Mouse (Mus musculus): Measurements from ENCODE around the gene Creb3l1. TPM values are rescaled to one million over a fixed set of nuclear protein-coding genes. Genes with fewer than 3 reads are reported as not detected.
A peak's percentile ranks its signal among the peaks of the same experiment; 100 is the strongest.

Creb3l1 gene
- polyA plus RNA-seq, 1 experiment from 2014 or later = 0.63 TPM

DNA sequence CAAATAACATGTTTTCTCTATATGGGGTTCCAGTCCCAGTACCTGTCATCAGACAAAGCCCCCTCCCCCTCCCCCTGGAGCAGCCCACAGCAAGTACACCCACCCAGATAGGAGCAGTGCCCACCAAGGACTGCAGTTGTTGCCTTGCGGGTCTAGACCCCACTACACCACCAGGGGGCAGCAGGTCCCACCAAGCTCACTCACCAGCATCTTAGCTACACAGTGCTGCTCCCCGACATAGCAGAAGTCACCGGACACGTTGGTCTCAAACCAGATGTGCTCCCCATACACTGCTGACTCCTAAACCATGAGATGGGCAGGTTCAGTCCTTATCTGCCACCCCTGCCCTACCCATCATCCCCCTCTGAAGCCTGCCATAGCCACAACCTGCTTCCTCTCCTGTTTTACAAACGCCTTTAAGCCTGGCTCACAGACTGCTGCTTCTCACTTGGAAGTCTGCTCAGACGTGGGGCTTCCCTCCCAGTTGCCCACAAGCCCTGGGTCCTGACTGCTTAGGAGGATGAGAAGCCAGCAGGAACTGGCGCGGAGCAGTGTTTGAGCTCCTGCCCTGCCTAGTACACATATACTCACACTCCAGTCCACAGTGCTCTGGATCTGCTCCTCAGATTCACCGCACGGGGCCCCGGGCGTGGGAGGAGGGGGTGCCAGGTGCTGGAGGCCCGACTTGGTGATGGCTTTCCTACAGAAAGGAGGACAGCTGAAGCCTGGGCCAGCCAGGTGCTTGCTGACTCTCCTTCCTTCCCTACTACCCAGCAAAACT, 79.9 kb downstream of the Creb3l1 start:
- H3K4me2 ChIP-seq (ENCODE audit: low read depth, low read length) = no peak overlapping the region
- peaks cover 34% of the 10 kb centered on the region for H3K4me1 ChIP-seq (ENCODE audit: insufficient read depth)
- WGBS (ENCODE audit: insufficient replicate concordance) = 39% methylated on average over 13 of the region's 13 CpGs
- H3K36me3 ChIP-seq (replicated peaks; ENCODE audit: insufficient read depth, low read length) = peaks cover 48% of the 10 kb centered on the region
- DNase-seq (peak; percentile 86), ATAC-seq (peak; percentile 57)
- H3K4me3 ChIP-seq (ENCODE audit: low read depth, low read length) = no peak overlapping the region
- no peaks in the 10 kb centered on the region for H3K9me3 ChIP-seq (ENCODE audit: low read length)
- no peak for TF ChIP-seq EP300 (IDR thresholded peaks at IDR 0.05; ENCODE audit: low read depth)
- TF ChIP-seq CTCF (IDR thresholded peaks at IDR 0.05; ENCODE audit: low read depth) = peak; percentile 97
- no peak overlapping the region for H3K9ac ChIP-seq (replicated peaks)
- H3K27me3 ChIP-seq (ENCODE audit: insufficient read depth, low read length) = no peaks in the 10 kb centered on the region
- H3K27ac ChIP-seq (ENCODE audit: low read depth) = no peak overlapping the region

DNA sequence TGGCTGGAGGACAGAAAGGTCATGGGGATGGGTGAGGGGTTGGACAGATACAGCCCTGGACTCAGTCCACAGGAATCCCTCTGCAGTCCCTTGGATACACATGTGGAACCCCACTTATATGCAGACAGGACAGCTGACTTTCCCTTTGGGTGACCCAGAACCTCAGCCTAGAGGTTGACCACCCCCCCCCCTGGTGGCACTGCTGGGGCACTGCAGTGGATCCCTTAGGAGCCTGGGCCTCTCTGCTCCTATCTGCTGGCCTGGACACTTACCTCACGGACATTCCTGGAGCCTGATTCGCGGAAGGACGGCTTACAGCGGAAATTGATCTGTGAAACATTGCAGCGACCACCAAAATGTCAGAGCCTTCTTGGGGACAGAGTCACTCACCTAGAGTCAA, 81.9 kb downstream of the Creb3l1 start:
- TF ChIP-seq EP300 (IDR thresholded peaks at IDR 0.05; ENCODE audit: low read depth) = no peak
- TF ChIP-seq CTCF (IDR thresholded peaks at IDR 0.05; ENCODE audit: low read depth) = peak; percentile 65
- 87% methylated on average over 6 of the region's 6 CpGs for WGBS (ENCODE audit: insufficient replicate concordance)
- no peaks in the 10 kb centered on the region for H3K9me3 ChIP-seq (ENCODE audit: low read length)
- H3K36me3 ChIP-seq (replicated peaks; ENCODE audit: insufficient read depth, low read length) = peaks cover 68% of the 10 kb centered on the region
- H3K4me2 ChIP-seq (ENCODE audit: low read depth, low read length) = no peak overlapping the region
- no peak for ATAC-seq
- peaks cover 14% of the 10 kb centered on the region for H3K4me1 ChIP-seq (ENCODE audit: insufficient read depth)
- peak; percentile 51 for DNase-seq
- H3K9ac ChIP-seq (replicated peaks) = no peak overlapping the region
- no peak overlapping the region for H3K27ac ChIP-seq (ENCODE audit: low read depth)
- H3K27me3 ChIP-seq (ENCODE audit: insufficient read depth, low read length) = no peaks in the 10 kb centered on the region
- H3K4me3 ChIP-seq (ENCODE audit: low read depth, low read length) = no peak overlapping the region

DNA sequence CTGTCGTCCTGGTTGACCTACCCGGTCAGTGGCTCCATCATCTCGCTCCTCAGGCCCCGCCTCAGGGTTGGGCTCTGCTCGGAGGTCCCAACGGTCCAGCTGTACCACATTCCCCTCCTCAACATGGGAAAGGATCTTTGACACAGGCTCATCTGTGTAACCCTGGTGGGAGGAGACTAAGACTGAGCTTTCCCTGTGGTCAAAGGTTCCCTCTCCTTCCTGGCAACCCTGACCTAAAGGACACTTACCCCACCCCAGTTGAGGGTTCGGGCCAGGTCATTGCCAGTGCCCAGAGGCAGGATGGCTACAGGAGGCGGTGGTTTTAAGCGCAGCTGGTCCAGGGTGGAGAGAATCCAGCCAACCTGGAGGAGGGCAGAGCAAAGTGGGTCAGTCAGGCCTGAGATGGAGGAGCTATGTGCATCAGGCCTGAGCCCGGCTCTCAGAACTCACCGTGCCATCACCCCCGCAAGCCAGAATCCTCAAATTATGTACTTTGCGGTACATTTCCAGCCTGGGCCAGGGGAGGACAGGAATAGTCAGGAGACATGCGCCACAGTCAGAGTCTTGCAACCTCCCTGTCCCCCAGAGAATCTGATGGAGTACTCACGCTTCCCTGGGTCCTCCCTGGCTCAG, 84.9 kb downstream of the Creb3l1 start:
- no peak for TF ChIP-seq CTCF (IDR thresholded peaks at IDR 0.05; ENCODE audit: low read depth)
- no peak for TF ChIP-seq EP300 (IDR thresholded peaks at IDR 0.05; ENCODE audit: low read depth)
- Histone ChIP-seq H3K36me3 (replicated peaks; ENCODE audit: insufficient read depth, low read length) (peaks cover 78% of the 10 kb centered on the region), H3K27me3 (ENCODE audit: insufficient read depth, low read length) (no peaks in the 10 kb centered on the region), H3K27ac (ENCODE audit: low read depth) (no peak overlapping the region), H3K4me3 (ENCODE audit: low read depth, low read length) (no peak overlapping the region), H3K4me1 (ENCODE audit: insufficient read depth) (peaks cover under 1% of the 10 kb centered on the region; the same call in 1 of the 2 replicates), H3K9me3 (ENCODE audit: low read length) (no peaks in the 10 kb centered on the region), H3K9ac (replicated peaks) (no peak overlapping the region), H3K4me2 (ENCODE audit: low read depth, low read length) (no peak overlapping the region)
- ATAC-seq = no peak
- no peak for DNase-seq
- 92% methylated on average over 15 of the region's 15 CpGs for WGBS (ENCODE audit: insufficient replicate concordance)

DNA sequence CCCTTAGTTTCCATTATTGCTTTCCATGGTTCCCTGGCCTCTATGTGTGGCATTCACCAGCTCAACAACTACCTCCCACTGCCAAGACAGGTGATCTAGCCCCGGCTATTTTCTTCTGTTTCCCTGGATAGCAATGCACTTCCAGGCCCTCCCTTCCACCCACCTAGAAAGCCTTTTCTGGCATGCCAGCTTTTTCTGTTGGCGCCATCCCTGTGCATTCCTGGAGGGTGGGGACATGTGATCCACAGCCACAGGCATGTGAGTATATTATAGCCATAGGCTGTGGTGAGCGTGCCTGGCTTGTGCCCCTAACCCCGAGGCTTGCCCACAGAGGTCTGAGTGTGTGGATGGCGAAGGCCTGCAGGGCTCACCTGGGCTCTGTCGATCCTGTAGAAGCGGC, 88.1 kb downstream of the Creb3l1 start:
- Histone ChIP-seq H3K4me3 (ENCODE audit: low read depth, low read length) (no peak overlapping the region), H3K4me2 (ENCODE audit: low read depth, low read length) (no peak overlapping the region), H3K27ac (ENCODE audit: low read depth) (no peak overlapping the region), H3K4me1 (ENCODE audit: insufficient read depth) (peaks cover 14% of the 10 kb centered on the region), H3K27me3 (ENCODE audit: insufficient read depth, low read length) (peaks cover 7% of the 10 kb centered on the region), H3K9me3 (ENCODE audit: low read length) (no peaks in the 10 kb centered on the region), H3K9ac (replicated peaks) (no peak overlapping the region), H3K36me3 (replicated peaks; ENCODE audit: insufficient read depth, low read length) (peaks cover 74% of the 10 kb centered on the region)
- TF ChIP-seq CTCF (IDR thresholded peaks at IDR 0.05; ENCODE audit: low read depth) = no peak
- no peak for TF ChIP-seq EP300 (IDR thresholded peaks at IDR 0.05; ENCODE audit: low read depth)
- ATAC-seq (no peak), DNase-seq (no peak)
- 92% methylated on average over 7 of the region's 7 CpGs for WGBS (ENCODE audit: insufficient replicate concordance)

DNA sequence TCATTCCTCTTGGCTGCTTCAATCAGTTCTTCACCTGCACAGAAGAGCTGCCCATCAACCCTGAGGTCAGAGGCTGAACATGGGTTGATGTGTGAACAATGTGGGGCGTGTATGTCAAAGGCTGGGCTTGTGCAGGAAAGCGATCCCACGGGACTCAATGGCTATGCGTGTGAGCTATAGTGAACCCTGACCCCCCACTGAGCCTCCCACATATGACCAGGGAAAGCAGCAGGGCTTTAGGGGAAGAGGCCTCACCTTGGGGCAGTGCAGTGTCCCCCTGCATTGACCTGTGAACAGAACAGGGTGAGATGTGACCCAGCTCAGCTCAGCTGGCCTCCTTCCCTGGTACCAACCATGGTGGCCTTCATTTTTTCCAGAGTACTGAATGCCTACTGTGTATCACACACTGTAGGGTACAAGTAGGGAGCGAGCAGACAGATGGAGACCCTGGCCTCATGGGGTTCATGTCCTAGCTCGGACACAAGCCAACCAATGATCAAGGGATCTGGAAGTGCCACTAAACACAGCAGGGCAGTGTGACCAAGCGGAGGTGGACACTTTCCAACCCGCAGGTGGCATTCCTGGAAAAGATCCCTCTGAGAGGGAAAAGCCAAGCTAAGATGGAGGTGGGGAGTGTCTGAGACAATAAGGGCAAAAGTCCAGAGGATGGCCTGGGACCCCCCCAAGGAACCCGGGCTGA, 89.3 kb downstream of the Creb3l1 start:
- Histone ChIP-seq H3K27ac (ENCODE audit: low read depth) (no peak overlapping the region), H3K4me3 (ENCODE audit: low read depth, low read length) (no peak overlapping the region), H3K4me1 (ENCODE audit: insufficient read depth) (peaks cover 22% of the 10 kb centered on the region), H3K36me3 (replicated peaks; ENCODE audit: insufficient read depth, low read length) (peaks cover 65% of the 10 kb centered on the region), H3K27me3 (ENCODE audit: insufficient read depth, low read length) (peaks cover 14% of the 10 kb centered on the region), H3K4me2 (ENCODE audit: low read depth, low read length) (no peak overlapping the region), H3K9me3 (ENCODE audit: low read length) (no peaks in the 10 kb centered on the region), H3K9ac (replicated peaks) (no peak overlapping the region)
- WGBS (ENCODE audit: insufficient replicate concordance) = 80% methylated on average over 9 of the region's 9 CpGs
- DNase-seq = no peak
- TF ChIP-seq CTCF (IDR thresholded peaks at IDR 0.05; ENCODE audit: low read depth) (no peak), EP300 (IDR thresholded peaks at IDR 0.05; ENCODE audit: low read depth) (no peak)
- ATAC-seq = no peak

DNA sequence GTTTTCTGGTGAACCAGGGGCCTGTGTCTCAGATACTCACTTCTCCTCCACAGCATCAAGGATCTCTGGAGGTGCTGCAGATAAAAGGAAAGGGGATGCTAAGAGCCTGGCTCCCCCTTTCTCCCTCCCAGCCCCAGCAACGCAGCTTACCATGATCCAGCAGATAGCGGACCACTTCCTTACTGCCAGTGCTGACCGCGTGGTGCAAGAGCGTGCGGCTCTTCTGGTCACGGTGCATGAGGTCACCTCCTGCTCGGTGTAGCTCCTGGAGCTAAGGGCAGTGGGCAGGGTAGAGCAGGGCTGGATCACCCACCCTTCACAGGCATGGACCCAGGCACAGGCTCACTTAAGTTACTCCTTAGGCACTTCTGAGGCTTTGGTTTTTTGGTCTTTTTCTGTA, 90.3 kb downstream of the Creb3l1 start:
- H3K36me3 ChIP-seq (replicated peaks; ENCODE audit: insufficient read depth, low read length) = peaks cover 56% of the 10 kb centered on the region
- H3K27ac ChIP-seq (ENCODE audit: low read depth) = no peak overlapping the region

More for the DNA sequence above, 90.3 kb downstream of the Creb3l1 start:
- peaks cover 22% of the 10 kb centered on the region for H3K4me1 ChIP-seq (ENCODE audit: insufficient read depth)
- H3K9me3 ChIP-seq (ENCODE audit: low read length) = no peaks in the 10 kb centered on the region
- peaks cover 14% of the 10 kb centered on the region for H3K27me3 ChIP-seq (ENCODE audit: insufficient read depth, low read length)
- ATAC-seq (no peak), DNase-seq (no peak)
- TF ChIP-seq CTCF (IDR thresholded peaks at IDR 0.05; ENCODE audit: low read depth) (no peak), EP300 (IDR thresholded peaks at IDR 0.05; ENCODE audit: low read depth) (no peak)
- H3K9ac ChIP-seq (replicated peaks) = no peak overlapping the region
- 49% methylated on average over 8 of the region's 8 CpGs for WGBS (ENCODE audit: insufficient replicate concordance)
- H3K4me2 ChIP-seq (ENCODE audit: low read depth, low read length) = no peak overlapping the region
- H3K4me3 ChIP-seq (ENCODE audit: low read depth, low read length) = no peak overlapping the region

All from liver, postnatal 0 days (tissue).